Mouse (Mus musculus): ENCODE data around the gene Angel2.
"Not testable (repeated sequence)": the region's sequence is repeated elsewhere in the genome, so short reads cannot be mapped to it uniquely, and the experiment has no call there.

Angel2 gene

DNA sequence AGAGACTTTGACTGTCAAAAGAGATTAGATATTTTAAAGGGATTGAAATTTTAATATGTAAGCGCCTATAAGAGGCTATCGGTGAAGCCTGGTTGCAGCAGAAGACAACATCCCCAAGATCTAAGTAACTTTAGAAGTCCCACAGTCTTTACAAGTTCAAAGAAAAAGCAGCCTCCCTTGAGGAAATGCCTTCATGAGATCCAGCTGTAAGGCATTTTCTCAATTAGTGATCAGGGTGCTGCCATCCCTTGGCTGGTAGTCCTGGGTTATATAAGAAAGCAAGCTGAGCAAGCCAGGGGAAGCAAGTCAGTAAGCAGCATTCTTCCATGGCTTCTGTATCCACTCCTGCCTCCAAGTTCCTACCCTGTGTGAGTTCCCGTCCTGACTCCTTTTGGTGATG lies at the start of gene Angel2:
Angel2 (plus strand) TSS at position 301 of the 400 bp plus-strand sequence.
- DNase-seq, result not testable (repeated sequence)

DNA sequence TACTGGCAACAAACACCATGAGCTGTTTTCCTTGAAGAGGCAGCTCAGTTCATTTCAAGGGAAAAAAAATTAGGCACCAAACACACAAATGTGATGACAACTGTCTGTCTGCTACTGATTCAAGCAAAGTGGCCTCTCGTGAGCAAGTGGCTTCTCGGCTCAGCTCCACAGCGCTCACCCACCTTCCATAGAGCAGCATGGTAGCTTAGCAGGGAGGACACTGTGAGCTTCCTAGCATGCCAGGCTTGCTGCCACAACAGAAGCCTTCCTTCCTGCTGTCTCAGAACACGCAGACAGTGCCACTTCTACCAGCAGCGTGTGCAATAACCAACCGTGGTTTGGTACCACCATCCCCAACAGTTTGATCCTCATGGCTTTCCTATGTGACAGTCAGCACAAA lies 49.2 kb upstream of the Angel2 start:
- DNase-seq, result no peak

DNA sequence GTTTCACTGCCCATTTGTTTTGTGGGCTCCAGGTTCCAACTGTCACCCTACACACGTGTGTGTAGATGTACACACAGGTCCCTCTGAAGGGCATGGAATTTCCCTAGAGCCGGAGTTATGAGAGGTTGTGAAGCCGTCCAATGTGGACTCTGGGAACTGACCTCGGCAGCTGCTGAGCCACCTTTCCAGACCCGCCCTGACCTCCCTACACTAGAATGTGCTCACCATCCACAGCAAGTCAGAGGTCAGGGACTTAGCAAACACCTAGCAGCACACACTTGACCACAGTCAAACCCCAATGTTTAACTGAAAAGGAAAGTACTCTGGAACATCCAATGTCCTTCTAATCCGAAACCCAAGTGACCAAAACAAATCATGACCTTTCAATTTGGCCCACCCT lies 44.3 kb upstream of the Angel2 start:
- DNase-seq, result no peak

DNA sequence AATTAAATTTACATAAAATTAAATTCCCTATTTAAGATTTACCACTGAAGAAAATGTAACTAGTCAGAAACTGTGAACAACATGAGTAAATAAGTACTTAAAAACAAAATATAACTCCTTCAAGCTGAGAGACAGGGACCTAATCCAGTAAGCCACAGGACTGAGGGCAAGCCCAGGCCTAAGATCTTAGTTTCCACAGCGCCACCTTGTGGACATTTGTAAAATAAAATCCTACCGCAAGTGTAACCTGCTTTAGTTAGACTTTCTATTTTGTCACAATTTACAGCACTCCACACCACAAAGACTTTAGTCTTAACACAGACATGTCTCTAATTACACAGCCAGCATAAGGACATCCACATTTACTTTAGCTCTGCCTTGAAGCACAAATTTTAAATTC lies 43.5 kb upstream of the Angel2 start:
- peak; percentile 64 for DNase-seq

- DNase-seq, result no peak
Observed at GRCm38 (mm10) chr1:190886014-190886413, 38.9 kb upstream of the Angel2 start.

DNA sequence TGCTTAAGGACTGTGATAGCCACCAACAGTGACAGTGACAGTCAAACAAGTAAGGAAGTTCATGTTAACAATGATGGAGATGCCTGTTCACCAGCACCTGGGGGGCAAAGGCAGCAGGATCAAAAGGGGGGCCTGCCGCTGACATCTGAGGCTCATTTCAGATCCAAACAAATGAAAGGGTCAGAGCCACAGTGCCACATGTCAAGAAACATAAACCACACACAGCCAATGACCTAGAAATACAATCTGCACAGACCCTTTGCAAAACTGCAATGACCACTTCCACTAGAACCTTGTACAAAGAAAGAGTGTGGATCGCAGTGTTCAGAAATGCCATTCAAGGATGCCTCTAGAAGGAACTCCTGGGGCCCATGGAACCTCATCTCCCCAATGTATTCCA lies 36.9 kb upstream of the Angel2 start:
- no peak for DNase-seq

- DNase-seq, result no peak
Observed at GRCm38 (mm10) chr1:190888646-190889045, 36.3 kb upstream of the Angel2 start.

DNA sequence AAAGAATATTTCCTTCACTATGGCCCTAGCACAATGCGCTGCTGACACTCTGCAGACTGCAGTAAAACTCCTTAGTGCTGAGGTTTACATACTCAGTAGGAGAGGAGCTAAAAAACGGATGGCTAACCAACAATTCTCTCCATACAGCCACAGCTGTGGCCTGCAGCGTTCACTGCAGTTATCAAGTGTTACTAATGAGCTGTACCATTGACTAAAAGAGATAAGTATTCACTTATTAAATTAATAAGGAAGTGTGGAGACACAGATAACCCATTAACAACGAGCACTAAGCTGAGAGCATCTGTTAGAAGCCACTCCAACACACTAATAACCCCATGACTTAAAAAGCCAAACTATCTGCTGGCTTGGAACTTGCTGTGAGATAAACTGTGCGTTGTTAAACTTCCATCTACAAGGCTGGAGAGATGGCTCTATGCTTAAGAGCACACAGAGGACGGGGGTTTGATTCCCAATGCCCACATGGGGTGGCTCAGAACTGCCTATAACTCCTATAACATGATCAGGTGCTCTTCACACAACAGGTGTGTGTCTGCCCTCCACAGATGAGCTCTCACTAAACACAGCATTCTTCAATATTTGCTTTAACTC lies 31.2 kb upstream of the Angel2 start:
- DNase-seq, result no peak

- DNase-seq, result no peak
Observed at GRCm38 (mm10) chr1:190898186-190898585, 26.7 kb upstream of the Angel2 start.

GRCm38 (mm10) chr1:190898899-190899575 lies 25.9 kb upstream of the Angel2 start:
- DNase-seq, result no peak

DNA sequence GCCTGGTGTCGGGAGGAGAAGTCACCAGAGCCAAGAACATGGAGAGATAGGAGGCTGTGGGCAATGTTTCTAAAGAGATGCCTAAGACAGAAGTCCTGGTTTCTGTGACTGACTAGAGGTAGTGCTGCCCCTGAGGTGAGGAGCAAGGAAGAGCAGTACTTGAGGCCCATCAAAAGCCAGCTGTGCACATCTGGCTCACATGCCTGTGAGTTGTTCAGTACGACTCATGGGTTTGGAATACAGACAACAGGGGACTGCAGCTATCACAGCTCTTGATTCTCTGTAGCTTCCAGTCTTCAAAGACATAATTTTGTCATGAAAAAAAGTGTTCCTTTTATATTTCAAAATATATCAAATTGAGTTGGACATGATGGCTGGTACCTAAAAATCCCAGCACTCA lies 23.8 kb upstream of the Angel2 start:
- no peak for DNase-seq

GRCm38 (mm10) chr1:190904136-190904535 lies 20.8 kb upstream of the Angel2 start:
- no peak for DNase-seq

DNA sequence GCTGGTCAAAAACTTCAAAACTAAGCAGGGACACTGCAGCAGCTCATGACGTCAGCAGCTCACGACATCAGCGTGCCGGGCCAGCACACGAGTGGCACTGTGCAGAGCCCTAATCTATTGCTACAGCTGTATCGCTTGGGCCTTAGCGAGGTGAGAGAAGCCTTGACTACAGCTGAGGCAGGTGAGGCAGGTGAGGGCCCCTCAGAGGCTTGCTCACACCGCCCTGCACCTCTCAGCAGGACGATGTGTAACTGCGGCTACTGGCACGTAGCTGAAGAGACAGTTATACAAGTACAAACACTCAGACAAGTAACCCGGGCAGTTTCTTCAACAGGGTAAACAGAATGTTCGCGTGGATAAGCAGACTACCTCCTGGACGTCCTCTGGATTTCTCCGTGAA lies 20.2 kb upstream of the Angel2 start:
- no peak for DNase-seq

DNA sequence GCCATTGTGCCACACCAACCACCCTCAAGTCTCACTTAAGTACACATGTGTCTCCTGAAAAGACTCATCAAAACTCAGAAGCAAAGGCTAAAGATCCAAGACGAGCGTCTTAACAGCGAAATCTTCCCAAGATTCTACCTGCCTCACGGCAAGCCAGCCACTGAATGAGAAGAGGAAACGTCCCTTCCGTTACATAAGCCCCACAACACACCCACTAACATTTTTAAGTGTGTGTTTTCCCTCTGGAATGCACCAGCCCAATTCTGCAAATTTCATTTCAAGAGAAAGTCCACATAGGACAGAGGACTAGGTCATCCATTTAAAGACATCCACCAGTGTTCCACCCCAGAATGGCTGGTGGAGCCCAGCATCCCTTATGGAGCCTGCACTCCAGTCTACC lies 14.1 kb upstream of the Angel2 start:
- DNase-seq, result no peak

- peak; percentile 92 for DNase-seq
Observed at GRCm38 (mm10) chr1:190911415-190912123, 13.3 kb upstream of the Angel2 start, which contains the start of gene Rps6kc1. Gene Rps6kc1, minus strand, starts transcription at chr1:190911770.

DNA sequence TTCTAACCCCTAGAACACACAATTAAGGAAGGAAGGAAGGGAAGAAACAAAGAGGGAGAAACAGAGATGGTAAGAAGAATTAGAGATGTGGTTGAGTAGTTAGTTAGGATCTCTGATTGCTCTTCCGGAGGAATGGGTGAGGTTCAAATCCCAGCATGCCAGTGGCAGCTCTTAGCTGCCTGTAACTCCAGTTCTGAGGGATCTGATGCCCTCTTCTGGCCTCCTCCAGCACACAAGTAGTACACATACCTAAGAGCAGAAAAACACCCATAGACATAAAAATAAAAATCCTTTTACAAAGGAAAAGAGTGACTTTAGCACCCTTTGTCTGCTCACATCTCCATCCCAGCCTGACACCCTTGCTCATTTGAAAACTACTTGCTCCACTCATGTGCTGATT lies 12.3 kb upstream of the Angel2 start:
- no peak for DNase-seq

DNA sequence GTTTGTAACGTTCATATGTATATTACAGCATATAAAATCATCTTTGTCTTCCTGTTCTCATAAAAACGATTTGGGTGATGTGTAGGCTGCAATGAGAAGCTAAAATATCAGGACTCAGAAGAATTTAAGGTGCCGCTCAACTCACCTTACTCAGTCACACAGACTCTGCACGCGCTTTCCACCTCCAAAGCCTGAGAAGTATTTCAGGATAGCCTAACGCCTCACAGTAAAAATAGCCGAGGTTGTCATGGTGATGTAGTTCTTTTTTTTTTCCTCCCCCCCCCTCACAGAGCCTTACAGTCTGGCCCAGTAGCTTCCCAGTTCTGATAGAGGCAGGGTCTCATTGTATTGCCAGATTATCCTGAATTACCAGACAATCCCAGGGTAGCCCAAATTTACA lies 6.0 kb upstream of the Angel2 start:
- peak; percentile 26 for DNase-seq

- DNase-seq, result no peak
Observed at GRCm38 (mm10) chr1:190919725-190920469, 5.0 kb upstream of the Angel2 start.

DNA sequence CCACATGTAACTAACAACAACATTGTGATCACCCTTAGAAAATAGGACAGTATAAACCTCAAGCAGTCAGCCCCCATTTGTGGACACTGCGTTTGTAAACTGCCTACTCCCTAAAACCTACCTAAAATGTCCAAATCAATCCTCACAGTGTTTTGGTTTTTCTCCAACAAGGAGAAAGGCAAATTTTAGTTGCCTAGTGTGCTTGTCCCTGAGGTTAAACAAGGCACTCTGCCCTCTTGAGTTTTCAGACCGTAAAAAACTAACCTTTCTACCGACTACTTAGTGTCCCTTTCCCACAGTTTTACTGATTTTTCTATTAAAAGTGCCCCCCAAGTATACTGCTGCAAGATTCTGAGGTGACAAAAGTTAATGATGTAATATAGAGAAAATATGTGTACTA lies 2.4 kb downstream of the Angel2 start:
- no peak for DNase-seq

GRCm38 (mm10) chr1:190927751-190928369 lies 2.9 kb downstream of the Angel2 start:
- DNase-seq, result no peak

DNA sequence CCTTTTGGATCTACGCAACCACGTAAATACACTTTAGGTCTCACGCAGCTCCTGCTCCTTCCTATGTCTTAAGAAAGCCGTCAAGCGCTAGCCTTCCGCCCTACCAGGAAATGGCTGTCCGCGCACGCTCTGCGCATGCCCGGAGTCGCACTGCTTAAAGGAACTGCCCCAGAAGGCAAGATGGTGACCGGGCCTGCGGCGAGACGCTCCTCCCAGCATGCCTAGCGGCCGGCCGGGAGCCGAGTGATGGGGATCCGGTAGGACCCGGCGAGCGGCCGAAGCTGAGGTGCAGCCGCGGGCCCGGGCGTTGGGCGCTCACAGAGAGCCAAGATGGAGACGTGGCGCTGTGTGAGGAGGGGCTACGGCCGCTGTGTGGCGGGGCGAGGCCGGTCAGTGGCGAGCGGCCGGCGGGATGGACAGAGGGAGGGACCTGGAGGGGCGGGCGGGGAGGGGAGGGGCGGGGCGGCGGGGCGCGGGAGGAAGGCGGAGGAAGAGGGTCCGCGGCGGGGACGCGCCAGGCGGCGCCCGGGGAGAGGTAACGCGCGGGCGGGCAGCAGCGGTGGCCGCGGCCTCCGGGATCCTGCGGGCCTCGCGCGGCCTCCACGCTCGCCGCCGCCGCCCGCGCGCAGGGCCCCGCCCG lies 3.6 kb downstream of the Angel2 start:
- DNase-seq, result peak; percentile 96

DNA sequence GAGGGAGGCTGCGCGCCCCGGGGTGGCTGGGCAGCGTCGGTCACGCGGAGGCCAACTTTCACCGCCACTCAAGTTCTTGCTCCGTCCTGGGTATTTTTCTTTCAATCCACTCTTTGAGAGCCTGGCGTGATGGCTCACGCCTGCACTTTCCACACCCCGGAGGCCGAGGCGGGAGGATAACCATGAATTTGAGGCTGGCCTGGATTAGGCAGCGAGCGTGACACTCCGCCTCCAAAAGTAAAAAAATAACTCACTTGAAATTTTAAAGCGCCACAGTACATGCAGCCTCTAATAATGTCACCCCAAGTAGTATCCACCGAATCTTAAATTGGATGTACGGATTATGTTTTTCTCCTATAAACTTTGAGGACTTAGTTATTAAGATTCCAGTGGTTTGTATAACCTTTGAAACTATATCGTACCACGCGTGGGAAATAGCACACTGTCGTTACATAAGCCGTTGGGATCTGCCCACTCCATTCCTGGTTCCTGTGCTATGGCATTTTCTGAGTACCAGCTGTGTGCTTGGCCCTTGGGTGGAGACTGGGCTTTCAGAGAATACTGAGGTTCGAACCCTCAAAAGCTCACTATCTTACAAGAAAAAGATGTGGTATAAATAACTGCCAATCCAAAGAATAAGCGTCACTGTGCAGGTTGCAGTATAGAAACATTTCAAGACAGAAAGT lies 4.2 kb downstream of the Angel2 start:
- peak; percentile 27 for DNase-seq
